Mouse (Mus musculus): ENCODE measurements around the gene Gm6871.
"Not testable (repeated sequence)": the region's sequence is repeated elsewhere in the genome, so short reads cannot be mapped to it uniquely, and the experiment has no call there.

The Gm6871 gene

GRCm38 (mm10) chr7:41573562-41573961 is at the start of gene Gm6871:
Gene Gm6871 (minus strand): TSS chr7:41573662.
- not testable (repeated sequence) for DNase-seq (ENCODE audit: low spot score)

- DNase-seq (ENCODE audit: low spot score), result not testable (repeated sequence)
Observed at GRCm38 (mm10) chr7:41616241-41616640, 42.8 kb upstream of the Gm6871 start.

- DNase-seq (ENCODE audit: low spot score), result no peak
Observed at GRCm38 (mm10) chr7:41611654-41612053, 38.2 kb upstream of the Gm6871 start.

DNA sequence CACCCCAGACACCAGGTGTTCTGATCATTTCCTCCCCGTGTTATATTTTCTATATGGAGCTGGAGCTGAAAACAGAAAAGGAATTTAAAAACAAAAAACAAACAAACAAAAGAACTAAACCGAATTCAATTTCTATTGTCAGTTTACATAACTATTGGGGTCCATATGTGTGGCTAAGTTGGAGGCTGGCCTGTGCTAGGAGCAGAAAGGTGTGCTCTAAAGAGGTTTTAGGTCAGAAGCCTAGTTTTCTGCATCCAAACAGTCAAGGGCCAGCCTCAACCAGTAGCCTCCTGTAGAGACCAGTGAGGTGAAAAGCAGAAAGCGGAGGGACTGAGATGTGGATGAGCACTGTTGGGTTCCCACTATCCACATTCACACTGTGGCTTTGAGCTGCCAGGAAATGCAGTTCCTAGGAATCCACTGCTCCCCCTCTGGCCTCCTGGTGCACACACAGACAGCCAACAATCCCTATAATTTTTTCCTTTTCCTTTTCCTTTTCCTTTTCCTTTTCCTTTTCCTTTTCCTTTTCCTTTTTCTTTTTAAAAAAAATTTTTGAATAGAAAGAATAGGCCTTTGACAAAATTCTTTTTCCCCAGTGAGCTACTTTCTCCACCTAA is 26.6 kb upstream of the Gm6871 start:
- DNase-seq (ENCODE audit: low spot score), result peak; percentile 23

DNA sequence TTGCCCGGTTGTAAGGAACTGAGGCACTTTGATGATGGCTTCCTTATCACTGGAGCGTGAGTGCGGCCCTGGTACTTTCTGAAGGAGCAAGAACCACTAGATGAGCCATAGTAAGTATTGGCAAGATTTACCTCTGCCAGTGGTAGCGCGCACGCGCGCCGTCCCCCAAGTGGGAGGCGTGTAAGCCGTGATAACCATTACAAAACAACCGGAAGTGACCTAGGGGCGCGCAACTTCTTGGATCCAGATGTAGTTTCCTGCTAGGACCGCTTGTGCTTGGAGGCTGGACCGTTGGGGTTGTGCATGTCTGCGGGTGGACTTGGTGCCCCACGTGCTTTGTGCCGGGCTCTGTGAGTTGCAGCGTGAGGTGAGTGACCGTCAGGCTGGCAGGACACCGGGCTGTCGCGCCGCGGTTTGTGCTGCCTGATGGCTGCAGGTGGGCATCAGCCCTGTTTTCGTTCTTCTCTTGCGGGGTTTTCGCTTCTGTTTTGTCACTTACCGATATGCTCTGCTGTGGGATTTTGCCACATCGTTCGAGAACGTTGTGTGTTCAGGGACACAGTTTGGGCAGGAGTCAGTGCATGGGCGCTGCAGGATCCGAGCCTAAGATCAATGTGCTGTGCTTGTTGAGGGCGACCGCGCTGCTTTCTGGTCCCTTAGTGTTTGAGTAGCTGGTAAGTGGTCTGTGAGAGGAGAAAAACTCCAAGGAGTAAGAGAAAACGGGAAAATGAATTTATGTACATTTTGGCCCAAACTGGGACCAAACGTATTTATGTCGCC is 25.8 kb upstream of the Gm6871 start, which contains the start of gene 2610021A01Rik:
Gene 2610021A01Rik, plus strand, starts transcription at position 197 of the 780 bp plus-strand sequence.
- DNase-seq (ENCODE audit: low spot score), result peak; percentile 96

DNA sequence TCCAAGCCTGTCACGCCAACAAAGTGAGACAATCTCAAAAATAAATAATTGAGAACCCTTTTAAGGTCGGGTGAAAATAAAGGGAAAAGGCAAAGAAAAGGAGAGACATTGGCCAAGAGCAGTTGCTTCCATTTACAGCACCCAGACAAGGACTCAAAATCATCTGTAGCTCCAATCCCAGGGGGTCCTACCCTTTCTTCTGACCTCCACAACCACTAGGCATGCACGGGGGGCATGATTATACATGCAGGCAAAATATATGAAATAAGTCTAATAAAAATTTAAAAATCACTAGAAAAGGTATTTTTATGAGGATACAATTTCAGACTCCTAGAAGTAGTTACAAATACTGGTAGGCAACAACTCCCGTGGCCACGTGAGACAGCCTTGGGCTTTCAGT is 25.2 kb upstream of the Gm6871 start:
- no peak for DNase-seq (ENCODE audit: low spot score)

GRCm38 (mm10) chr7:41587831-41588230 is 14.4 kb upstream of the Gm6871 start:
- not testable (repeated sequence) for DNase-seq (ENCODE audit: low spot score)

- DNase-seq (ENCODE audit: low spot score), result no peak
Observed at GRCm38 (mm10) chr7:41582028-41582427, 8.6 kb upstream of the Gm6871 start.

DNA sequence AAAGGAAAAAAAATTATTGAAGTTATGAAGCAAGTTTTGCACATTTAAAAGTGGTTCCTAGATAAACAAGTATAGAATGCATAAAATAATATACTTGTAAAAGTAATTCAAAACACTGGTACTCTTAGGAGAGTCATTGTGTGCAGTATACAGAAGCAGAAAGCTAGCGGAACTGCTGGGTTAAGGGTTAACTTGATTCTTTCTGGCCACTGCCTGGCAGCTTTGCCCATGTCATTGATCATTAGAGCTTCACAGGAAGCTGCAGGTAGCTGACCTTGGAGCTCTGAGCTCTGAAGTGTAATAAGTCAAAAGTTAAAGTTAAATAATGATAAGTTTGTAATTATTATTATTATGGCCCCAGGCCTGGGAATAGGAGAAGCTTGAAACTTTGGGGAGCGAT is 4.5 kb upstream of the Gm6871 start:
- no peak for DNase-seq (ENCODE audit: low spot score)

DNA sequence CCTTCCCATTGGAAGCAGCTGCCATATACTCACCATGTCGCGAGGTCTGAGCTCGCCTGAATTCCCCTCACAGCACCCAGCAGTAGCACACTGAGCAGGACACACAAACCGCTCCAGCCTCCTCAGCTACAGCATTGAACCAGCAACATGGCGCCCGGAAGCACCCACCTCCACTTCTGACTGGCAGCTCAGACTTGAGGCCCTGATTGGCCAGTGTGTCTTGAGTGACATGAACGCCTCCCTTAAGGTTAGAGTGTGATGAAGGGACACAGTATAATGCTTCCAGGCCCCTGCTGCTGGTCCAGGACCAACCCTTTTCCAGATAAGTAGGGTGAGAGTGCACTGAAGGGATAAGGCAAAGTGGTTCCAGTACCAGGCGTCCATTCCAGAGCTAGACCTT is 12.8 kb downstream of the Gm6871 start:
- DNase-seq (ENCODE audit: low spot score), result no peak

- DNase-seq (ENCODE audit: low spot score), result no peak
Observed at GRCm38 (mm10) chr7:41512672-41513071, 60.8 kb downstream of the Gm6871 start.

GRCm38 (mm10) chr7:41512207-41512606 is 61.3 kb downstream of the Gm6871 start:
- DNase-seq (ENCODE audit: low spot score), result no peak

DNA sequence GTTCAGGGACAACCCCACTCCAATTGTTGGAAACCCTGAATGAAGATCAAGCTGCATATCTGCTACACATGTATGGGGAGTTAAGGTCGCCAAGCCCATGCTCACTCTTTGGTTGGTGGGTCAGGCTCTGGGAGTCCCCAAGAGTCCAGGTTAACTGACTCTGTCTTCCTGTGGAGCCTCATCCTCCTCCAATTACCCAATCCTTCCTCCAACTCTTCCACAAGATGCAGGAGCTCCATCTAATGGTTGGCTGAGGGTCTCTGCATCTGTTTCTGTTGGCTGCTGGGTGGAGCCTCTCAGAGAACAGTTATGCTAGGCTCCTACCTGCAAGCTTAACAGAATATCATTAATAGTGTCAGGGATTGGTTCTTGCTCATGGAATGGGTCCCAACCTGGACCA is 71.1 kb downstream of the Gm6871 start:
- DNase-seq (ENCODE audit: low spot score), result no peak

DNA sequence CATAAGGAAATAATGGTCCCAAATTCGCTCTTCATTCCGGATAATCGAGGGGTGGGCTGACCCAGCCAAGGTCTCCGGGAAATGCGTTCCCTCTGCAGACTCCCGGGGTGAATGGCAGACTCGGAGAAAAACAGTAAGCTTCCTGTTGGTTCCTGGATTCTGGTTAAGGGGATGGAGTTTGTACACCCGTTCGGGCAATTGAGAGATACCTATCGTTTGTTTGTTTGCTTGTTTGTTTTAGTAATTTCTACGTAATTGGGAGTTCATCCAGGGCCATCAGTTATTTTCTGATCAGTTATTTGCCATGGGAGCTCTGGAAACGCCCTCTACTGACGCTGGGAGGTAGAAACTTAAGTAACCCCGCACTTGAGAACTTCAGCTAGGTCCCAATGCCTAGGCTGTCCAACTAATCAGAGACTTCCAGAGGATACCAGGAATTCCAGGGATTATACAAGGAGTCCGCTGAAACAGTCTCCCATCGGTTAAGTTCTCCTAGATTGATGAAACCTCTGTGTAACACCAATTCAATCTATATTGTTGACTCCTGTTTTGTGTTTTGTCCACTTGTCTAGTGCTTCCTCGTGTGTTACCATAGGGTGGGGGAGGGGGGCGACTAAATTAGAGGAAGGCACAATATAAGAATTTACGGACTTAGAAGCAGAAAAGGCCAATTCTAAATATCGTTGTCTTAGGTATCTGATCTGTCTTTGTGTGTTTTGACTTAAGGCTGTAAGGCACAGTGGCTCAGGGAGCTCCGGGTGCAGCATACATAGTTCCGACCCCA is 73.1 kb downstream of the Gm6871 start:
- DNase-seq (ENCODE audit: low spot score), result peak; percentile 62

GRCm38 (mm10) chr7:41499389-41500049 is 73.9 kb downstream of the Gm6871 start, which contains the start of the genes Gm20449 and AW146154:
Gene Gm20449 (minus strand): TSS chr7:41499417.
Gene AW146154 (minus strand): TSS chr7:41499890.
- DNase-seq (ENCODE audit: low spot score), result peak; percentile 89

GRCm38 (mm10) chr7:41499018-41499388 is 74.5 kb downstream of the Gm6871 start:
- DNase-seq (ENCODE audit: low spot score), result not testable (repeated sequence)

DNA sequence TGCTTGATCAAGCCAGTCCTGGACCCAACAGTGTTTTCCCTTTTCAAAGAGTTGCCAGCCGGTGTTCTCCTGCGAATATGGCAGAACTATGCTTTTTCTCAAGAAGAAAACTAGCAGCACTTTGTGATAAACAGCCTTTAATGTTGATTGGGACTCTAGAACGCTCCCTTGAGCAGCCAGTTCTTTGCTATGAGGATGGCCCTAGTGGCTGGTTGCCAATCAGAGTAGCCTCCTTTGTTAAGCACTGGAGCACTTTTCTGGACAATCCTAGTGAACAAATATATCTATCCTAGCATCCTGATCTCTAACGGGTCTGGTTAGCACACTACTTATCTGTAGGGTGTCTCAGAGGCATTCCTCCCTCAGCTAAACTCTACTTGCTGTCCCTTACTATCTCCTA is 75.0 kb downstream of the Gm6871 start:
- DNase-seq (ENCODE audit: low spot score), result peak; percentile 2

GRCm38 (mm10) chr7:41497871-41498270 is 75.6 kb downstream of the Gm6871 start:
- DNase-seq (ENCODE audit: low spot score), result no peak
